Mouse (Mus musculus) gastrocnemius, adult 18-20 months (tissue): Measurements from ENCODE around the gene Bicd2. TPM values are rescaled to one million over a fixed set of nuclear protein-coding genes. Genes with fewer than 3 reads are reported as not detected.
A peak's percentile ranks its signal among the peaks of the same experiment; 100 is the strongest.

Experiments used
- DNase-seq: peaks from one replicate; pipeline ENCODE4 v3.0.0; 2021; ENCODE audit warnings: low spot score
- long read RNA-seq, 2 experiments: library from polyadenylated mRNA; stranded (forward); transcript quantifications; one replicate each; pipeline ENCODE4 v2.0.0; 2021
- total RNA-seq, 2 experiments: library from RNA; stranded (reverse); gene quantifications; 2 replicates each; pipeline ENCODE4 v1.2.3; 2021

The Bicd2 gene
- total RNA-seq, result 10 to 100 TPM; 23.4 to 28.6 TPM
- long read RNA-seq, experiment 1, full-length matches to known transcripts, result 52 of 68 reads
- long read RNA-seq, experiment 1, partial matches to known transcripts, result 7 of 68 reads
- long read RNA-seq, experiment 1, other reads (novel, unspliced or antisense), result 9 of 68 reads
- long read RNA-seq, experiment 2, full-length matches to known transcripts, result 32 of 46 reads
- long read RNA-seq, experiment 2, partial matches to known transcripts, result 7 of 46 reads
- long read RNA-seq, experiment 2, other reads (novel, unspliced or antisense), result 7 of 46 reads

DNA sequence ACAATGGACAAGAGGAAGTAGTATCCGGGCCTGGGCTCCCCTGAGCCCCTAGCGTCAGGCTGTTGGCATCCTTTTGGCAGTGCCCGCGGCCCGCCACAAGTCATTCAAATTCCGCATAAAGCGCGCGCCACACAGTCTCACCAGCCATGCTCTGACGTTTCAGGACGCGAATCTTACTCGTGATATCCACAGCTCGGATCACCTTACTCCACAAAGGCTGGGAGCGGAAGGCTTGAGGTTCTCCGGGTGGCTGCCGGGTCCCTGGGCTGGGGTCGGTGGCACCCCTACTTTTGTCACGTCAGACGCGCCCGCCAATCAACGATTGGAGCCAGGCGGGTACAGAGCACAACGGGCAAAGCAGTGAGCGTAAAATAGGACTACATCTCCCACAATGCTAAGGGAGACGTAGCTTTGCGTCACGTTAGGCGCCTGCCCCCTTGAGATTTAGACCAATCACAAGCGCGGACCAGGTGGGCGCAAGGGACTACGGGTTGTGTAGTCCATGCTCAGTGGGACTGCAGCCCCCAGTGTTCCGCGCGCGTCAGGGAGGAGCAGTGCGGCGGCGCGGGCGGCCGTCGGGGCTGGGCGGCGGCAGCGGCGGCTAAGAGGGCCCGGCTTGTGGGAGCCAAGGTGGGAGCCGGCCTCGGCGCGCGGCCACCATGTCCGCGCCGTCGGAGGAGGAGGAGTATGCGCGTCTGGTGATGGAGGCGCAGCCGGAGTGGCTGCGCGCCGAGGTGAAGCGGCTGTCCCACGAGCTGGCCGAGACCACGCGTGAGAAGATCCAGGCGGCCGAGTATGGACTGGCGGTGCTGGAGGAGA lies at the start of gene Bicd2:
TSS of gene Bicd2 (plus strand) at position 574 of the 819 bp plus-strand sequence.
- peak; percentile 97 for DNase-seq

DNA sequence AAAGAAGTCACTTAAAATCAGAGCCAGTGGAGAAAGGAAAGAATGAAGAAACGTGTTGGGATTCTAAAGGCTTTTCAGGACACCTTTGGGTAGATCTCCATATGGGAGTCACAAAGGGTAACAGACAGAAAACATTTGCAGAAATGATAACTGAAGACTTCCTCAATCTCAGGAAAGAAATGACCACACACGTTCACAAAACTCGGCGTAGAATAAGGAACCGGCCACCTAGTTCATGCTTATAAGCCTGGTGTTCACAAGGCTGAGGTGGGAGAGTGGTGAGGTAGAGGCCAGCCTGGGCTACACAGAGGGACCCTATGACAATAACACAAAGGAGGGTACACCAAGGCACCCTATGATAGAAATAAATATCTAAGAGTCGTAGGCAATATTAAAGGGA lies 49.4 kb upstream of the Bicd2 start:
- no peak for DNase-seq

DNA sequence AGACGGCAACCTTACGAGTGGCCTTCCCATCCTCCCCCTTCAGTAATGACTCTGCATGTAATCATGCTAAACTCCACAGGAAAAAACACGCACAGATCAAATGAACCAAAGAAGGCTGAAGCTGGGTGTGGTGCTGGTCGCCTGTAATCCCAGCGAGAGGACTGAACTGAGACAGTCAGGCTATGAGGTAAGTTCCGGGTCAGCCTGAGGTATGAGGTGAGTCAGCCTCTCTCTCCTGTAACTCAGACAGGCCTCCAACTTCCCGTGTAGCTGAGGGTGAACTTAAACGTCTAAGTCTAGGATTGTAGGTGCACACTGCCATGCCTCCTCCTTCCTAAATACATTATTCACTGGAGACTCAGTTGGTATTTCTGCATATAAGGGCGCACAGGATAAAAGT lies 47.3 kb upstream of the Bicd2 start:
- DNase-seq, result no peak

DNA sequence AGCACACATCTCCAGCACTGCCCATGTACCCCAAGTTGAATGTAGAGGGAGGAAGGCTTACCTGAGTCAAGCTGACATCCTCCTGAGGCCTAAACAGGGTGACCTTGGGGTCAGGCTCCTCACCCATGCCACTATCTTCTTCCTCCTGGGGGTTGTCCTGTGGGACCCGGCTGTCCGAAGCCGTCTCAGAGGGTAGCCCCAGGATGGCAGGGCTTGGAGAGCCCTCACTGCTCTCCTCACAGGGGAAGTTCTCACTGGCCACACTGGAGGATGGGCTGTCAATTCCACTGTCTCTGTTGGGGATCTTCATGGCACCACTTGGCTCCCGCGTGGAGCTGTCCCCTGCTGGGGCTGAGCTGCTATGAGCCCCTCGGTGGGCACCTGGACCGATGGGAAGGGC lies 45.1 kb upstream of the Bicd2 start:
- DNase-seq, result no peak

DNA sequence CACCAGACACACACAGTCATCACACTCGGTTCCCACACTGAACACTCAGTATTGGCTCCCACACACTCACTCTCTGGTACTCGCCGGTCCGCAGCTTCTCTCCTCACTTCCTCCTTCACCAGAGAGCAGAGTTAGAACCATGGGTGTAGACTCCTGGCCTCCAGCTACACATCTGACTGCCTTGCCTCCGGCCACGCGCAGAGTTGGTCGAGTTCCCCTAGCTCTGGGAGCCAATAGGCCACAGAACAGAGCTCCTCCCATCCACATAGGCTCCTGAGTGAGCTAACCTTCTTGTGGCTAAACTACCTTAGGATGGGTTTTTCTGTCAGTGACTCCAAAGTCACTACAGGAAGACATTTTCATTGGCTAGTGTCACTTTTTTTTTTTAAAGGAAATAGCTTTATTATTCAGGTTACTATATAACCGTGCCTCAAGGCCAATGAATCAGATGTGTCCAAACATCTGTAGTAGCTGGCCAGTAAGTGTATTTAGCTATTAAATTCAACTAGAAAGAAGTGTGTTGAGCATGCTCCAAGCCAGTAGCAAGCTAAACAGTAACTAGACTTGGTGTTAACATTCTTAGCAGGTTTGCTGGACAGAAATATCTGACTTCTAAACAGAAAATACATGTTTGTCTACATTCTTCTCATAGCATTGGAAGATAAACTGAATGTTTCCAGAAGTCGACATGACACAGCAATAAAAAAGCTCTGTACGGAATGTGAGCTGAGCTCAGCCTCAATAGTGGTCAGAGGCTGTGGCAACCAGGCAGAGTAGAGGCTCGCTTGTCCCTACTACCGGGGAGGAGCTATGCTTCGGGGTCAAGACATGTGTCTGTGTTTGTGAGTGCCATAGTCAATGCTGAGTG lies 42.6 kb upstream of the Bicd2 start:
- no peak for DNase-seq

DNA sequence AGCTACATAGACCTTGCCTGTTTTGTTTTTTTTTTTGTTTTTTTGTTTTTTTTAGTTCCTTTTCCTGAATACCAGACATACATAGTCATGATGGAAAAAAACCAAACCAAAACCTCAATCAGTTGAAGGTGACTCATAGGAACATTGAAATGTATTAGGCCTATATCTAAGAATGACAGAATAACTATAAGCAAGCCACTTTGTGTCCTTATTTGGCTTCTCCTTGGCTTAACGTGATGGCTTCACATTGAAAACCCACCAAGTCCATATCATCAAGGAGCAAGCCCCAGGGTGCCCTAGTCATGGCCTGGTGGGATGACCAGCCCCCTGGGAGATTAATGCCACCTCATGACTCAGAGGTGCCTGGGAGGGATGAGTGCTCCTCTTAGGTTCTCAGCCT lies 40.6 kb upstream of the Bicd2 start:
- DNase-seq, result no peak

DNA sequence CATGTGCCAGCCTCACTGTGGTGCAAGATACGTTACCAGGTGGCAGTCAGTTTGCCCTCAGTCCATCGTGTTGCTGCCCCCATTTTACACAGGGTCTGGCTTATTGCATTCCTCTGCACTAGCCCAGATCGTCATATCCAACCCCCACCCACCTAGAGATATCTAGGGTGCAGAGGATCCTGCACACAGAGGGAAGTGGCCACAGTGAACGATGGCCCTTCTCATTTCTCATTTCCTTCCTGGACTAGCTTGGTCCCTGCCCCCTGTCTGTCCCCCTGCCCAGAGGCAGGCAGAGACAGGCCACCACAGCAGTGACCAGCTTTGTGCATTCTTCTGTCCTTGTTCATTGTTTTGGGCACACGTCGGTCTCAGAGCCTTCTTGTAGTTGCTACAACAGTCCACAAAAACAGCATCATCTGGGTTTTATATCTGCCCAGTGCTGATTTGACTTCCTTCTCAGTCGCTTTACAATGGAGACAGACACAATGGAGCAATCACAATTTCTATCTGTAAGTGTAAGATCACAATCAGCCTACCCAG lies 34.5 kb upstream of the Bicd2 start:
- no peak for DNase-seq

DNA sequence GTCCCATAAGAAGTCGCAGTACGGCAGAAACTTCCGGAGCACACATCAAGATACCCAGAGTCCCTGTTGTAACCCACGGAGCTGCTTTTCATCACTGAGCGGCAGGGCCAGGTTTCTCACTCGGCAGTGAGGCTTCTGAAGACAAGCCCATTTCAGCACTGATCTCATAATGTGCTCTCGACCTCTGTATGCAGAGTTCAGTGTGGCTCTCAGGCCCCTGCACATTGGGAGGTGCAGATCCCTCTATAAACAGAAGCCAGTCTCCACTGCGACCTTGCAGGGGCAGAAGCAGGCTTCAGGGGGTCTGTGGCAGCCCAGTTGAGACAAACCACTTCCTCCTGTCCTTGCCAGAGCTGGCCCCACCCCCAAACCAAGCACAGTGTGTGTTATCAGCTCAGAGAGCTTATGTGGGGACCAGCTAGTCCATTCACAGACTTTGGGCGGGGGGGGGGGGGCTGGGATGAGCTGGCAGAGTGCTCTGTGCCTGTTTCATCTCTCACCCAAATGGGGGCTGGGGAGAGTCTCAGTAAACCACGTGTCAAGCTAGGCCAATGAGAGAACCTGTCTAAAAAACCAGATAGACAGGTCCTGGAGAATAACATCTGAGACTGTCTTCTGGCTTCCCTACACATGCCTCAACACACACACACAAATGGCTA lies 33.9 kb upstream of the Bicd2 start:
- no peak for DNase-seq

DNA sequence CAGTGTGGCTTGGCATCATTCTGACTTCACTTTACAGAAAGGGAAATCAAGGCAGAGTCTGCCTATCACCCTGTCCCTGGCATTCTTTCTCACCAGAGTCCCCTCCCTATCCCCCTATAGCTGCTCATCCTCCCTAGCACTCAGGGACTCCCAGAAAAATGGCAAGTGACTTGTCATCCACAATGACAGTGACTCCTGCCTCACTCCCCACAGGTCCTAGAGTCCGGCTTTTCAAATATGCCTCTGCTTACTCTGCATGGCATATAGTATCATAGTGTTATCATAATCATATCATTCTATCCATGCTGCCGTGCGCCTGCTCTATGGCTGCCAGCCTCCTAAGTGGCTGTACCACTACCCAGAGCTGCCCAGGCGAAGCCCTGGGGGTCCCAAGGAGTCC lies 33.2 kb upstream of the Bicd2 start:
- DNase-seq, result no peak

DNA sequence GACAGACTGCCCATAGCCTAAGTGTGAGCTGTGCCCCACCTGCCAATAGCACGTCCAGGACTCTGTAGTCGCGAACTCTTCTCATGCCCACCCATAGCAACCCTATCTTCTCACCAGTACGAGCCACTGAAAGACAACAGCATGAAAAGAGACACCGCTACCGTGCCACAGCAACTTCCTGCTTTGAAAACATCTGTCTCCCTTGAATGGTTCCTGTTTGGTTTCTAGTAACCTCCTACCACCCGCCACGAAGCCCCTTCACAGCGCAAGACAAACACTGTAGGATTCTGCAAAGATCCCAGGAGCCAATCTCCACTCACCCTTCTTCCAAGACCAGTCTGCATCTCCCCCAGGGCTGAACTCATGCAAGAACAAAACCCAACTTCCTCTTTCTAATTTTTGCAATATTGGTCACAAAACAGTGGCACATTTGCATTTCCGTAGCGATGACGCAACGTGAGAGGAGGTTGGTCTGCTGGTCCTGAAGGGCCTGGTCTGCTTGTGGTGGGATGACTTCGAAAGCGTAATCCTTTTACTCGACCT lies 32.5 kb upstream of the Bicd2 start:
- DNase-seq, result no peak

DNA sequence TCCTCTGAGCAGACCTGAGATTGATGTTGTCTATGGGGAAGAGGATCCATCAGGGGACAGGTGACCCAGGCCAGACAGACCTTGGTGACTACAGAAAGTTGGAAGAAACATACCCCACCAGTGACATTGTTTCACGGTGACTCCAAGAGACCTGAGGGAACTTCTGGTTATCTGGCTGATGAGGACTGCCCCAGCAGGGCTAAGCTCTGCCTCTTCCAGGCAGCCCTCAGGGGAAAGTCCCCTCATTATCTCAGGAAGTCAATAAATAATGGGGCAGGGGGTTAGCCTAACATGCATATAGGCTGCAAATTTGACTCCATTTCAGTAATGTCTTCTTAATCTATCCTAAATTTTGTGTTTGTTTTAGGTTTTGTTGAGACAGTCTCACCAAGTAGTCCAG lies 31.9 kb upstream of the Bicd2 start:
- DNase-seq, result no peak

DNA sequence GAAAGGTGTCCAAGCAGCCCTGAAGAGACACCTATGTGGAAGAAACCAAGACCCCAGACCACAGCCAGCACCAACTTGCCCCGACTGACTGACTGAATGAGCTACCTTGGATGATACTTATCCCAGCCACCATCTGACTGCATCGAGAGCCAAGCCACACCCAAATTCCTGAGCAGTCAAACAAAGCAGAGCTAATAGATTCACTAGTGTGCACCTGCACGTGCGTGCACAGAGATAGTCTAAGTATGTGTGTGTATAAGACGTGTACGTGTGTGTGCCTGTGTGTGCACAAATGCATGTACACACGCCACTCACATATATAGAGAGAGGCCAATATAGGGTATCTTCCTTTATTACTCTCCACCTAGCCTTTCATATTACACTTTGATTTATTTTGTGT lies 29.7 kb upstream of the Bicd2 start:
- DNase-seq, result no peak

DNA sequence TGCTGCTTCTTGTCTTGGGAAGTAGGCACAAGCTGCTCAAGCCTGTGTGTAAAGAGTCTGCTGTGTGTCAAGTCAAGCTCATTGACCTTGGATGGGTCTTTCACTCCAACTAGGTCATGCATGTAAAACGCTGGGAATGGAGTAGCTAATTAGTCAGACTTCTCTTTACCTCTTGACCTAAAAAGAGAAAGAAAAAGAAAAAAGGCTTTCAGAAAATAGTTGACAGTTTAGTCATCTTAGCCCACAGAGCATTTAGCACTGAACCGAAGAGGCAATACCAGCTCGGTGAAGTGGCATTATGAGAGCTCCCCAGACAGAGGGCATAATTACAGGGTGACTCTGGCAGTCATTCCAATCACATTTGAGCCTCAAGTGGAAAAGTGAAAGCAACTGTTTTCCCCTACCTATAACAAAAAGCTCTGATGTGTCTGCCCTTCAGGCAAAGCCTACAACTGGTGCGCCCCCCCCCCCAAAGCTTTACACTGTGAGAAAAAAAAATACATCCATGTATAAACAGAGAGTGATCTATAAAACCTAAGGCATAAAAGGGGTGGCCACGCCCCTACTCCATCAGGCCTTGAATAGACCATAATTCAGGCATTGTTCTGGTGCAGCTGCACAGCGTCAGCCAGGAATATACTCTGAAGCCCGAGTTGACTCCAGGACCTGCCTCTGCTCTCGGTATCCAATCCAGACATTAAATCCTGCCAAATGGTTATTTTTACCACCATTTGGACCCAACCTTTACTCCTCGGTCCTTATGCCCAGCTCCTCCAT lies 24.8 kb upstream of the Bicd2 start:
- no peak for DNase-seq

DNA sequence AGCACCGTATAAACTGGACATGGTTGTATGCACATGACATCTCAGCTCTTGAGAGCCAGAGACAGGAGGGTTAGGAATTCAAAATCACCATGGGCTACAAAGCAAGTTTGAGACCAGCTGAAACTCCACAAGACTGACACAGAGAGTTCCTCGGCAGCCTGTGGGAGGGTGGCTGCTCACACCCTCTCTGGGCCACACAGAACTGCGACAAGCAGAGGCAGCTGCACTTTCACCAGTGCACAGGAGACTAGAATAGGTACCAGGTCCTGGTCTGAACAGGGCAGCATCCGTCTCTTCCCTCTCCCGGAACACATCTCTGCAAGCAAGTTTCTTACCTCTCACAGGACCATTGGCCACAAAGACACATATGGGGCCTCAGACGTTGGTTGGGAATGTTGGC lies 23.9 kb upstream of the Bicd2 start:
- DNase-seq, result no peak

DNA sequence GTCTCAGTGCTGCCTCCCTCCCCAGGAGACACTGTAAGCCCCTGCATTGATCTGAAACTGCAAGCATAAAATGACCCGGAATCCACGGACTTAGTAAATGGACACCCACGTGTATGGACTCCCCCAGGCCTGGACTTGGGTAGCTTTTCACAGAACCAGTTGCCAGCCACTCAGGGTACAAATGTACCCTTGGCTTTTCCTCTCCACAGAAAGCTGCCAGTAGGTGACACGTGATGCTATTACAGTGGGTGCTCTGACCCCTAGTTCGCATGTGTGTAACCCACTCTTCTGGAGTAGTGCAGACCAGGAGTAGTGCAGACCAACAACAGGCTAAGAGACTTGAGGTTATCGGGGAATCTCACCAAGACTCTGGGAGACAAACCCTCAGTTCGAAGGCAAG lies 23.5 kb upstream of the Bicd2 start:
- no peak for DNase-seq

DNA sequence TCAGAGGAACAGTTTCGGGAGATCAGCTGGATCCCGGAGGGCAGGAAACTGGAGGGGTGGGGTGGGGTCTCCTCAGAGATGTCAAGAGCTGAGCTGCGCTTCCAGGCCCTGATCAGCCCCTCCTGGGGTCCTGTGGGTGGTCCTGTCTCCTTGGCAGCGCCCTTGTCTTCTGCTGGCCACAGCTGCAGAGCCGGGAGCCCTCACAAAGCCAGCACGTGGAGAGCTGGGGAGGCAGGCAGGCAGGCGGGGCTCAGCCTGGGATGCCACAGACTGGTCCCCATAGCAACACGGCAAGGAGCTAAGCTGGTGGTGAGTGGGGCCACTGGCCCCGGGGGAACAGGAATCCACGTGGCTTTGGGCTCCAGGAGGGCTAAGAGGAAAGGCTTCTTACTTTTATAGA lies 21.3 kb upstream of the Bicd2 start, which contains the start of gene Fgd3:
TSS of gene Fgd3 (minus strand) at position 272 of the 400 bp plus-strand sequence.
- DNase-seq, result no peak

DNA sequence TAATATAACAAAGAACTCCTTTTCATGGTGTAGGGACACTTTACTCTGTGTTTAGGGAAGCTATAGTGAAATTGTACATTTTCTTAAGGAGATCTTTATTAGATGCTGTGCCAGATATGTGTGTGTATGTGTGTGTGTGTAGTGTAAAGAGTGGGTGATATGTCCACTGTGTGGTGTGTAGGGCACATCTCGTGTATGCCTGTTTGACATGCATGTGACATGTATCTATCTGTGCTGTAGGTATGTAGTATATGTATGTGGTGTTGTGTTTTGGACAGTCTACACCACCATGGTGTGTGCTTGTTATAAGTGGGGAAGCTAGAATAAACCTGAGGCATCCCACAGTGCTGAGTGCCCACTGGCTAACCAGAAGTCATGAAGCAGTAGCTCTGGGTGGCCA lies 20.9 kb upstream of the Bicd2 start:
- no peak for DNase-seq

DNA sequence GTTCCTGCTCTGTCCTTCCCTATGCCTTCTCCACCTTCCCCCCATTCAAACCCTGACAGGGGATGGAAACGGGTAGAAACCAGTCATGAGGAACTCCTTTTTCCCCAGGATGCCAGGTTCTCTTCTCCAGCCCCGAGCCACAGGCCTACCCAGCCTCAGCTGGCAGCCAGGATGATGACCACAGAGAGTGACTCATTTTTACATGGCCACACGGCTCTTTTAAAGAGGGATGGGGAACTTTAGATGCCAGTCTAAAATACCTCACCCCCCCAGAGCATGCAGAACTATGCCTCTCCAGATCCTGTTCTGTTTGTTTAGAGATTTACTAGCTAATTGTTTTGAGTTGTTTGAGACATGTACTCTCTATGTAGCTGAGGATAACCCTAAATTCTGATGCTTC lies 19.9 kb upstream of the Bicd2 start:
- no peak for DNase-seq

DNA sequence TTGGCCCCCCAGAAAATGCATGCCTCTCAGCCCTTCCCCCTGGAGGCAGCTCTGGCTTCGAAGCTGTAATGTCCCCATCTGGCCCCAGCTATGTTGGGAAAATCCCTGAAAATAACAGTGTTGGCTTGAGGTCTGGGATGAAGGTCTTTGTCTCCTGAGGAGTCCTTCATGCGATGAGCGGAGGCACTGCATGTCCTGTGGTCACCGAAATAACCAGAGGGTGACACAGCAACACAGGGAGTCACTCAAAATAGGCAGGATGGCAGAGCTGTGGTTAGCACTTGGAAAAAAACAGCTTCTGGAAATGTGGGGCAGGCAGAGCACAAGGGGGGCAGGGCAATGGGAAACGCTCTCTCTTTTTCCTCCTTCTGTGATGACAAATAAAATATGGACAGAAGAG lies 19.2 kb upstream of the Bicd2 start:
- no peak for DNase-seq

DNA sequence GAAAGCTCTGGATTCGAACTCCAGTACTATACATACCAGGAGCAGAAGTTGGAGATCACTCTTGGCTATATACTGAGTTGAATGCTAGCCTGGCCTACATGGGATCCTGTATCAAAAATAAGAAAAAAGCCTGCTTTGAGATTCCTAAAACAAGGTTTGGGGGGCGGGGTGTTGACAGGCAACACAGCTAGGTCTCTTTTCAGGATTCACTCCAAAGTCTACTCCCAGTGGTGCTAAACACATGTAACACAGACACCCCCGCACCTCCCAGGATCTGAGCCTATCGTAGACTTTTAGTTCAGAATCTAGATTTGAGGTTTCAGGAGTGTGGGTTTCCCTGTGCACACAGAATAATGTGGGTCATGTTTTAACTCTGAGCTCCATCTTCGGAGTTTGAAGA lies 18.6 kb upstream of the Bicd2 start:
- no peak for DNase-seq
